Mouse (Mus musculus) effector memory CD4-positive, alpha-beta T cell, adult 5 months (primary cell): Measurements from ENCODE around the gene Vmn1r143. TPM values are rescaled to one million over a fixed set of nuclear protein-coding genes. Genes with fewer than 3 reads are reported as not detected.

Experiments
- polyA plus RNA-seq: library from polyadenylated mRNA; unstranded; fragments of 100-300 nt; shearing (Covaris generic); gene quantifications from one replicate; pipeline ENCODE4 v1.2.1, GENCODE M21; 2017

The Vmn1r143 gene
- polyA plus RNA-seq: not detected

GRCm38 (mm10) chr7:22189077-22189476 lies at the start of gene Vmn1r143:
Vmn1r143 (plus strand) TSS chr7:22189377.

GRCm38 (mm10) chr7:22163935-22164334 lies 25.2 kb upstream of the Vmn1r143 start, which contains the start of gene Vmn1r142:
Vmn1r142 (minus strand) TSS chr7:22164035.

GRCm38 (mm10) chr7:22201164-22201563 lies 12.0 kb downstream of the Vmn1r143 start, which contains the start of gene Gm8653:
Gm8653 (minus strand) TSS chr7:22201264.

GRCm38 (mm10) chr7:22229384-22229783 lies 40.2 kb downstream of the Vmn1r143 start, which contains the start of gene Gm8453:
Gm8453 (minus strand) TSS chr7:22229484.

Other genes starting within 250 kb of the Vmn1r143 start
- gene Vmn1r137, start 194.8 kb upstream of the Vmn1r143 start, polyA plus RNA-seq: not detected
- gene Vmn1r138, start 160.5 kb upstream of the Vmn1r143 start, polyA plus RNA-seq: not detected
- gene Gm6176, start 133.1 kb upstream of the Vmn1r143 start, polyA plus RNA-seq: not detected
- gene Vmn1r139, start 120.3 kb upstream of the Vmn1r143 start, polyA plus RNA-seq: not detected
- gene Gm16451, start 71.1 kb upstream of the Vmn1r143 start, polyA plus RNA-seq: not detected
- not detected for gene Gm10666, start 54.6 kb upstream of the Vmn1r143 start, polyA plus RNA-seq
- gene Vmn1r142, start 25.3 kb upstream of the Vmn1r143 start, polyA plus RNA-seq: not detected
- gene Gm8653, start 11.9 kb downstream of the Vmn1r143 start, polyA plus RNA-seq: not detected
- not detected for gene Gm8453, start 40.1 kb downstream of the Vmn1r143 start, polyA plus RNA-seq
- gene Gm4187, start 140.3 kb downstream of the Vmn1r143 start, polyA plus RNA-seq: not detected
- gene Gm8660, start 181.7 kb downstream of the Vmn1r143 start, polyA plus RNA-seq: not detected
- not detected for gene Vmn1r148, start 224.2 kb downstream of the Vmn1r143 start, polyA plus RNA-seq
- gene Vmn1r149, start 248.9 kb downstream of the Vmn1r143 start, polyA plus RNA-seq: not detected